Mouse (Mus musculus) thymus, postnatal 10 days (tissue): ENCODE measurements around the gene Tmem117.

Experiments used
- DNase-seq, 2 experiments: peaks; one replicate each; pipeline ENCODE4 v3.0.0; 2021; ENCODE audit warnings: low spot score in 2 of 2

Tmem117 gene

DNA sequence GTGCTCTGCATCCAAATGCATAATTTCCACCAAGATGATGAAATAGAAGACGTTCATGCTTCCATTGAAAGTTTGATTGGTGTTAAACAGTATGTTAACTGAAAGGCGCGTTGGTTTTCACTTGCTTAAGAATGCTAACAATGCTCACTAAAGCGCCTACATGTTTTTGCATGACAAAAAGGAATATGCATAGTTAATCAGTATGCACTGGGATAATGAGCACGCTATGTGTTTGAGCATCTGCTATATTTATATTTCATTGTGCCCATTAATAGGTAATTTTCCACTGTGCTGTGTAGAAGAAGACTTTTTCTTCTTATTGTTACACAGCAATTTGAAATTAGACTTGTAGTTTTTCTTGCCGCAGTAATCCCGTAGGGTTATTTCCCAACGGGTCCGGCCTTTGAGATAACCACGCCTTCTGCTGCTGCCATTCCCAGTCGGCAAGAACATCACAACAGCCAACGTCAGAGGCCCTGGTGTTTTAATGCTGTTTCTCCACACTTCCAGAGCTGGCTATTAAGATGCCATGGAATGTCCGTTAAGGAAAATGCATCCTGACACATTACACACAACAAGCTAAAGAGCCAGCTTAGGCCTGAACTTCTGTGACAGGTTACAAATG, 399.9 kb downstream of the Tmem117 start:
- DNase-seq: no peak

DNA sequence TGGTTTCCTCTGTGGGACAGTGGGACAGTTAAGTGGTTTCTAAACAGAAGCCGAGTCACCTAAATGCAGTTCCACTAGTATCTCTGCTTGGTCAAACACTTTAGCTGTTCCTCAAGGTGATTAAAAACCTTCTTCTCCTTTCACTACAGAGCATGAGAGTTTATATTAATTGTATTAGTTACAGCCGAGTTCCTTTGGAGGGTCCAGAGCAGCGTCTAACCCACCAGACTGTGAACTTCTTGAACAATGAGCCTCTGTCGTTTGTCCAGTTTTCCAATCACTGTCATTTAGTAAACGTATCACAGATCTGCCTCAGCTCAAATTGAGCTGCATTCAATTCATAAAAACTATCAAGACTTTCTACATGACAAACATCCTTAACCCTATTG, 400.4 kb downstream of the Tmem117 start:
- DNase-seq: no peak

DNA sequence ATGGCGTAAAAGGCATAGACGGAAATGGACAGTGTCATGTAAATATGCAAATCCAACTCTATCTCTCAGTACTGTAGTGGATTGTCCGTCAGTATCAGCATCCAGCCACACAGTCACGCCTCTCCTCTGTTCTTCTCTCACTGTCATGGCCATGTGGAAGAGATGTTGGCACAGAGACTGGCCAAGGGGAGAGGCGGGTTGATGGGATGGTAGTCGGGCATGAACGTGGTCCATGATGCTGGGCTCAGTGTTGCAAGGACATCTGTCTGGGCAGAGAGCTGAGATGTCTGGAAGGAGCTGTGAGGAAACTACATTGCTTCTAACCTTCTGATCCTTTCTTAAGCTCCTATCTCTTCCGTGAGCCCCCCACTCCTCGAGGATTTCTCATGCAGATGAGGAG, 413.4 kb downstream of the Tmem117 start:
- DNase-seq: no peak

DNA sequence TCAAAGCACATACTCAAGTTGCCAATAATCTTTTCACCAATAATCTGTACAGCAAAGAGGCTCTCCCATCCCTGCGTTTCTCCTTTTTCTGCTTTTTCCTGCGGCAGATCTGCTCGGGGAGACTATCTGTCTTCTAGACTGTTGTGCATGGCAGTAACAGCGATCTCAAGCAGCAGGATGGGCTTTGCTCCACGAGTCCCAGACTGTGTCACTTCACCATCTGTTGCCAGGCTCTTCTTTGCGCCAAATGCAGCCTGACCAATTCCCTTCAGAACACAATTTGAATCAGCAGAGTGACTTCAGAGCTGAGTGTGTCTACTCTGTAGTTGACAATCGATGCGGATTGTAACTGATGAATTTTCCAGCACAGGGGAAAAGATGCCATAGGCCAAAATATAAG, 415.0 kb downstream of the Tmem117 start:
- no peak for DNase-seq

DNA sequence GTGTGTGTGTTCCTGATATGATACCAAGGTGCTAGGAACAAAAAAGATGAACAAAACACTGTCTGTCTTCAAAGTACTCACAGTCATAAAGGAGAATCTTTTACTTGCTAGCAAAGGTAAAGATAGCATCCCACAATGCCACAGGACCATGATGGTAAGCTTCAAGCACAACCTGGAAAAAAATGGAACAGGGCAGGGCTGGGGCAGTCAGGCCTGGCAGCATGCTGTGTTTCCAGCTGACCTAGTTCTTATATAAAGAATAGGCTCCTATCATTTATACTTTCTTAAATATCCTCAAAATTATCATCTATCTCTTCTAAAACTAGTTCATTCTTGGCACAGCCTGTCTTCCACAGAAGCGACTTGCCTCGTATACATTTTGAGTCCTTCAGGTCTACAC, 418.5 kb downstream of the Tmem117 start:
- DNase-seq: no peak

DNA sequence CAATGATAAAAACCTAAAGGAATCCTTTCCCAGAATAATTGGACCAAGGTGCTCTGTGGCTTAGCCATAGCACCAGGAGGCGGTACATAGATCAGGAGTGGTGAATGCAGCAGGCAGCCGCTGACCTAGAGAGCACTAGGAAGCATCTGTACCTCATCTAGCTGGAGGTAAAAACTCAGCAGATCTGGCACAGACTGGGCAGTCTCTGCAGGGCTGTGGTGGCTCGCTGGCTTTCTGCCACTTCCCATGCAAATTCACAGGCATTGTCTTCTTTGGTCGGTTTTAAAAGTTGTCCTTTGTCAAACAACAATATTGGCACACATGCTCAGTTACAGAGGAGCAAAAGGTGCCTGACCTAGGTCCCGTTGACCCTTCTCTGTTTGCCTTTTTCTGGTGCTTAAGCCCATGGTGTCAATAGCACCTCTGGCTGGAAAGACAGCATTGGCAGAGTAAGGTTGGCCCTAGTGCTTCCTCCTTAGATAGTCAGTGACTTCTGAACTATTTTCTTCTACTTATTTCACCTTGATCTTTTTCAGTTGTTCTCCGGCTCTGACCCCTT, 420.2 kb downstream of the Tmem117 start:
- DNase-seq: no peak

DNA sequence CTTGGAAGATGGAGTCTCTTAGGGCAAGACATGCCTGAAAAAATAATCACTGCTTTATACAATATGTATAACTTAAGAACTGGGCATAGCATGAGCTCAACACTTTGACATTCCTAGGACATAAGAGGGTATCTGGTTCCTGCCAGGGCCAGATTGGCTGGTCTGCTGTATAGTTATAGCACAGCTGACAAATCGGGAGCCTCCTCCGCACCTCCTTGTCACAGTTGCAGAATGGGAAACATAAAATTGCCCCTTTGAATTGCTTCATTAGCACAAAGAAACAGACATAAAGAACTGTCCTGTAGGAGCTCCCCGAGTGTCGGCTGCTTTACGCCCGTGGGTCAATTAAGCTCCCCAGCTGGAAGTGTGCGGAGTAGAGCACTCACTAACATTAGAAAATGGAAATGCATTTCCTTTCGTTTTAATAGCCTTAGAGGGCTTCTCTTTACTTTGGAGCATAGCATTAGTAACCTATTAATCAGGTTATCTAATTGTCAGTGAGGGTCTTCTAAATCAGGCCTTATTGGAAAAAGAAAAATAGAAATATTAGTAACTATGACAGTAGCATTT, 426.1 kb downstream of the Tmem117 start:
- DNase-seq: no peak

DNA sequence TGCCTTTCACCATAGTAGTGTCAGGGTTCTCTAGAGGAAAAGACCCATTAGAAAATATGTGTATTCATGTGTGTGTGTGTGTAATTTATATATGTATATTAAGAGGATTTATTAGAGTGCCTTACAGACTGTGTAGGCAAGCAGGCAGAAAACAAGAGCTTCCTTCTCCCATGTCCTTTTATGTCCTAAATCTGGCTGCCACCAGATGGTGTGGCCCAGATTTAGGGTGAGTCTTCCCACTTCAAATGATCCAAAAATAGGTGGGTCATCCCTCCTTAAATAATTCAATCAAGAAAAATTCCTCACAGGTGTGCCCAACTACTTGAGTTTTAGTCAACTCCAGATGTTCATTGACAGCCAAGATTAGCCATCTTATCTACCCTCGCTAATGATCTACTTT, 439.0 kb downstream of the Tmem117 start:
- no peak for DNase-seq

DNA sequence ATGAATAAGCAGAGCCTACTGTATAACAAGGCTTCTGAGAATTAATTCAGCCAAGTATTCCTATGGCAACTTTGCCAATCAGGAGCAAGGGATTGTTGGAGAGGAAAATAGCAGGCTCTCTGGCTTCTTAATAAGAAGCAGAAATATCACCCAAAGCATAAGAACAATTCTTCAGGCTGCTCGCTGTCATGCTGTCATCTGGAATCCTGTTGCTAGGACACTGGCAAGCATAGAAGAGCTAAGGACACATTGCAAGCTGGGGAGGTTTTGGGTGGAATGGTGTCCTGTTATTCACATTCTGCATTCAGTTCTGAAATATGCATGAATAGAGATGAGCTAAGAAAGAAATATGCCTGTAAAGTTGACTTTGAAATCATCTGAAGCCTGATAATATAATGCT, 439.8 kb downstream of the Tmem117 start:
- DNase-seq: no peak

DNA sequence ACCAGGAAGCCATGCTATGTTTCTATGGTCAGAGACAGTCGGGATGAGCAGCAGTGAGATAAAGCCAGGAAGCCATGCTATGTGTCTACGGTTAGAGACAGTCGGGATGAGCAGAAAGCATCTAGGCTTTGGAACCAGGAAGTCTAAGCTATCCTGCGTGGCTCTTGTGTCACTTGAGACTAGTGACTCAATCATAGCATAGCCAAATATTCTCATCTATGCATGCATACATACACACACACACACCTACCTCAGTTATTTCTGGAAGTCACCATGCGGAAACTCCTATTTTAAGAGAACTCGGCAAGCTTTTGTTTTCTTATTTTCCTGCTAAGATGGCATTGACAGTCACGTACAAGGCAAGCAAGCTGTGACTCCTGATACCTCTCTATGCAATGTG, 441.8 kb downstream of the Tmem117 start:
- DNase-seq: no peak

DNA sequence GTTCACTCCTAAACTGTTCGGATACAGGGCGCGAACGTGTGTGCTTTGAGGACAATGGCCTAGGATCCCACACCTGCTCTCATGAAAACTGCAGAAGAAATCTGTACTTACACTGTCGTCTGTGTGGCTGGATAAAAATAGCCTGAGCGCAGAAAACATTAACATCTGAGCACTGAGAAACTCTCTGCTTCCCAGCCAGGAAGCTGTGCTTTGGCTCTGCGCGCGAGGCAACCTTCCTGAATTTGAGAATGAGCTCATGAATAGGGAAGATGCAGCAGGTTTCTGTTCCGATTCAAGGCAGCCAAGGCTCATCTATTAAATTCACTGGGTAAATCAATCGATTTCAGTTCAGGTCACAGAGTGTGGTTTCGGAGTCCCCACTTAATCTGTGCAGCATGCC, 446.3 kb downstream of the Tmem117 start:
- DNase-seq: no peak

DNA sequence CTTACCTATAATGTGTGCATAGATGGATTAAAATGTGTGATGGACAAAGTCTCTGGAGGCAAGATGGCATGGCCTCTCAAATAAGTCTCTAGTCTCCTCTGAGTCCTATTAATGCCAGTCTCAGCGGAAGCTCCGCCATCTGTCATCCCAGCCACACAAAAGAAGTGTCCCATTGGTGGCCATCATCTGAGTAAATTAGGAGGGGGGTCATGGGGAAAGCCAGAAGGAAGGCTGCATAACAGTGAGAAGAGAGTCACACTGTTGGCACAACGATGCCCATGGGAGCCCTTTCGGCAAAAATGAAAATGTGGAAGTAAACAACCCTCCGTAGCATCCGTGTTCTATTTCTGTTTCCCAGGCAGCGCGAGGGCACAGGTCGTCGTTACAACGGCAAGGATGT, 452.6 kb downstream of the Tmem117 start:
- no peak for DNase-seq

DNA sequence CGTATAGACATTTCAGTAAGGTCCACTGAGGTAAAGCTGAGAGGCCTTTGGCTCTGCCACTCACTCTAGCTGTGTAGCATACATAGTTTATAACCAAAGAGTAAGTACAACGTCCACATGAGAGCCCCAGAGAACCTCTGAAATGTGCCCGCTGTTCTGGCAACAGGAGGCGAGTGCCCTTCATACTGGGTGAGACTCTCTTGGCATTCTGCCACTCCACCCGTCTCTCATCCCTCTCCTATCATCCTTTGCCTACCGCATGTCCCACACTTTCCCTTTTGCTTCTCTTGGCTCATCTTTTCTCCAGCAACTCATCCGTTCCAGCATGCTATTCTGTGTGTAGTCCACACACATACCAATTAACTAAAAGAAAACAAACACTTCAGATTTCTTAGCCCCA, 456.9 kb downstream of the Tmem117 start:
- no peak for DNase-seq

DNA sequence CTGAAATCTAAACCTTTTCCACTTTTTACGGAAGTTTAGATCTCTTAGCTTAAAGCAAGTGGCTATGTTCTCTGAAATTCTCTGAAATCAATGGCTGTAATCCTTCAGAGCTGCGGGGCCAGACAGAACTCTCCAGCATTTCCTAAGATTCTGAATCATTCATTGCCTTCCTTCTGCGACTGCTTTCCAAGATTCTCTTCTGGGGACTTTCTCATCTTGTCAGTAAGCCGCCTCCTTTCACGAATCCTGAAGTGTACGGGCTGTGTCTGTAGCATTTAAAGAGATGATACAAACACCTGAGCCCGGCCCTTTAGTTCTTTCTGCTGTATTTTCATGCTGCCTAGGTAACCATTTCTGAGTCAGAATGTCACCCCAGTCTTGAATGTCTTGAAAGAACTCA, 471.1 kb downstream of the Tmem117 start:
- no peak for DNase-seq

DNA sequence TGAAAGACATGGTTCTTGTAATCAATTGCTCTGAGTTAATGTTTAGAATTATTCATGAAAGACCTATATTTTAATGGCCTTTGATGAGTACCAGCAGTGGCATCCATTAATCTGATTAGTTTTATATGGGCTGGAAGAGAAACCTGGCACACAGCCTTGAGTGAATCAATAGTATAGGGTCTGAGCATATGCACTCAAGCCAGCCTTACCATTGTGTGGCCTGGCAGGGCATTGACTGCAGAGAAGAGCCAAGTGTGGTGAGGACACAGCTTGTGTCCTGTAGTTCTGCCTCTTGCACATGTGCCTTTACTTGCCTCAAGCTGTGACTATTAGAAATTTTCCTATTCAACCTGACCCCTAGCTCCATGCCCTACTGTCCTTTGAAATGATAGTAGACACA, 472.5 kb downstream of the Tmem117 start:
- DNase-seq: no peak

DNA sequence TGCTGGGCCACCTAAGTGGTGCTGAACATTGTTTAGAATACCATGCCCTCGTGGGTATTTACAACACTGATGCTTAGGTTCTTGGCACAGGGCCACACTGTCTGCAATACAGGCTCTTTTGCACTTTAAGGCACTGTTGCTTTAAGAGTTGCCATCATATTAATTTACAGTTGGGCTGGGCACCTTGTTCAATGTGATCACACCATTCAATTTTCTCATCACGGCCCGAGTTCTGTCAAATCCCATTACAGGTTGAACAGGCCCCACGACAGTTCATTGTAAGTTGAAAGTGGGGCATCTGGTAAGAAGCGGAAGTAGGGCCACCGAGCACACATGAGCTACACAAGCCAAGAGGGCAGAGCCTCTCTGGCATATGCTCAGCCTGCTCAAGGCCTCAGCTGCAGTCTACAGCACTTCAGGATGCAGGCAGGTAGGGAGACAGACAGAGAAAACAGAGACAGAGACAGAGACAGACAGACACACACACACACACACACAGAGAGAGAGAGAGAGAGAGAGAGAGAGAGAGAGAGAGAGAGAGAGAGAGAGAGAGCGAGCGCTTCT, 478.3 kb downstream of the Tmem117 start:
- no peak for DNase-seq

DNA sequence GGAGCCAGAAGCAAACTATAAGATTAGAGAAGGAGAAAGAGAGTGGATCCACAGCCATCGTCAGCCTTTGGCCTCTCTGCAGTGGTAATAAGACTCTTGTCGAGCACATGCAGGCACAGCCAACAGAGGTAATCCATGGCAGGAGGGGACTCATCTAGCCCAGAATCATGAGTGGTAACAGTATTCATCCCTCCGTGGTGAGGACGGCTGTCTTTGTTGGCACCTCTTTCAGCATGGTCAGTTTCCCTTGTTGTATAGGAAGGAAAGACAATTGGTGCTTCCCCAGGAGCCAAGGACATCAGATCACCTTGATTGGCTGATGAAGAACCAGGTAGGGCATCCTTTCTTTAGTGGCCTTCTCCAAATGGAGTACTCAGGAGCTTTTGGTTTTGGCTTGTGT, 479.6 kb downstream of the Tmem117 start:
- no peak for DNase-seq

DNA sequence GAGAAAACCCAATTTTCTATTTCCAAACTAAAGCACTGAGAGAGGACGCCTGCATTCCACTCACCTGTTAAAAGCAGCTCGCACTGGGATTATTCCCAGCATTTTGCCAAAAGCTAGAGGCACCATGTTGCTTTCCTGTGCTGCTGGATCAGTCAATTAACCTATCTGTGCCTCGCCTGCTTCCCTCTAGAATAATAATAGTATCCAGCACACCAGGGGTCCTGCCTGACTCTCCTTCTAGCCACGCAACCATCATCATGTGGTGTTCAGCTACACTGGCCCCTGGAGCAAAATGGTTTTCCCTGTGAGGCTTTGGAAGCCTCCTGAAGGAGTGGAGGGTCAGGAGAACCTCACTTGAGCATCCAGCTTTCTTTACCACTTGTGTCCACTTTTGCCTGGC, 502.4 kb downstream of the Tmem117 start:
- no peak for DNase-seq

DNA sequence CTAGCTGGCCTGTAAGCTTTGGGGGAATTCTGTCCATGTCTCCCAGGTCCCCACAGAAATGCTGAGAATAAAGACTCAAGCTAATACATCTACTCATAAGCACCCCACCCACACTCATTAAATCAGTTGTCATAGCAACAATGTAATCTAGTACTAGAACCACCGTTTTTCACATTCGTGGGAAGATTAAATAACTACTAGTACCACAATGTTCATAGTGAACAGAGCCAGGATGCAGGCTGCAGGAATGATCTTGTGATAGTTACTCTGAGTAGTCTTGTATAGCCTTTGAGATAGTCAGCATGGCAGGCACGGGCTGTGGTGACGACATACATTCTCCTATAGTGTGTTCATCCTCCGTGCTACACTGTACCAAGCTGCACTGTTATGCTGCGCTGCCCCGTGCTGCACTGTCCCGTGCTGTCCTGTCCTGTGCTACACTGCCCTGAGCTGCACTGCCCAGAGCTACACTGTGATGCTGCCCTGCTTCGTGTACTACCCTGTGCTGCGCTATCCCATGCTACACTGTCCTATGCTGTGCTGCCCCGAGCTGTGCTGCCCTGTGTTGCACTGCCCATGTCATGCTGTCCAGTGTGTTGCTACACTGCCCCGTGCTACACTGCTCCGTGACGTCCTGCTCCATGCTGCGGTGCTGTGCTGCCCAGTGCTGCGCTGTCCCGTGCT, 507.0 kb downstream of the Tmem117 start:
- DNase-seq: no peak

DNA sequence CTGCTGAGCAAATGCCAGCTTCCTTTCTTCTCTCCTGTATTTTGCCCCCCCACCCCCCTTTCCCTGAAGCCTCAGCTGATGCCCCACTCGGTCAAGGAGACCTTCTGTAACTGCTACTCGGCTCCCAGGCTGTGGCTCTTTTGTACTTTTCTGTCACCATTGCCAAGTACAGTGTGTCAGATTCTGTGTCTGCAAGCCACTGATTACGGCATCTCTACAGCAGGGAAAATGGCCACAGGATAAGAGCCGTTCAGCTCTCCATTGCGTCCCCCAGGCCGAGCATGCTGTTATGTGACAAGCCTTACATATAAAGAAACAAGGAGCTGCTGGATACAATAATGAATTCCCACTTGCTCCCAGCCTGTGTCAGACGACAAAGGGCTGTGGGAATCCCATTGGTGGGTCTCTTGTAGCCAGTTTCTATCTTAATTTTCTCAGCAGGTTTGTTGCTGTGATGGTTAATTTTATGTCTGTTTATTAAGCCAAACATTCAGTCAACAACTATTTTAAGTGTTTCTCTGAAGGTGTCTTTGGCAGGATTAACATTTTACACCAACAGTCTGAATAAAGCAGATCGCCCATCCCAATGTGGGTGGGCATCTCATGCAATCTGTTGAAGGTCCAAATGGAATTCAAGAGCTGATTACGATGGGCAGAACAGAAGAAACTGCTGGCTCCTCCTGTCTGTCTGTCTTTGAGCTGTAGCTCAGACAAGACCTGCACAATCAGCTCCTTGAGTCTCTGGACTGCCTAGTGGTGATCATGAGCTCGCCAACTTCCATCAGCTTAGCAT, 508.2 kb downstream of the Tmem117 start:
- DNase-seq: no peak

DNA sequence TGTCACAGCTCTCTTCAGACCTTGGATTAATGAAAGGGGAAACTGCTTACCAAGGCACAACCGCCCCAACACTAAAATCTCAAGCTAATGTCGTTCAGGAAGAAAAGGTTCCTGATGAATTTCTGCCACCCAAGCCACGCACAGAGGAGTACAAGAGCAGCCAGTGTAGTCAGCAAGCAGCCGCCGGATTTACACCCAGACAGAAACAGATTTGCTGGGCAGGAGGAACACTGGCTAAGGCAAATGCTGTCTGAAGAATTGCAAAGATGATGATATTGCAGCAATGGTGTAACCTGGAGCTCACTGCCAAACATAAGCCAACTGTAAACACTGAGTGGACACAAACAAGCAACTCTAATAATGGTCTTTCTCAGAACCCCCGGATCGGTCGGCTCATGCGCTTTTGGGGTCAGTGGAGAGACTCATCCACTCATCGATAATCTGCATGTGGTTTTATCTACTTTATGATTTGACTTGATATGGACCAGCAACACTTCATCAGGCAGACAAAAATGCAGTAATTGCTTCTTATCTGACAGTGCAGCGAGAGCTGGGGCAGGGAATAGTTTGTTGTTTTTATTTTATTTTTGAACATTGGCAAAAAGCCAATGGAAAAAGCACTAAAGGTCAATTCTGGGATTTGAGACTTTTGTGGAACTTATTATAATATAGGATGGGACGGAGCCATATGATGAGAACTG, 509.8 kb downstream of the Tmem117 start:
- no peak for DNase-seq

DNA sequence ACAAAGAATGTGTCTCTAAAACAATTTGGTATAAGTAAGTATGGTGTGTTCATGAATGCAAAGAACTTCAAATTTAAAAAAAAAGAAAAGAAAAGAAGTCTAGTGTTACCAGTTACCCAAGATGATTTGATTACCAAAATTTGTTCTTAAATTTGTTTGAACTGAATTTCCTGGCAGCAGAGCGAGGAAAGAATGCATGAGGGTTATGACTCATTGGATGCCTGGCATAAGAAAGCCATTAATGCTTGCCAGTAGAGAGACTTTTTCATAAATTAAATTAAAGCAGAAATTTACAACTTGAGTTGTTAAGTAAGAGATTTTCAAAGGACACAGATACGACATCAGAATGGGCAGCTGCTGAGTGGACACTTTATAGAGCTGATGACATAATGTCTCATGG, 515.1 kb downstream of the Tmem117 start:
- no peak for DNase-seq
